Mouse (Mus musculus): ENCODE data around the gene Nfxl1. TPM values are rescaled to one million over a fixed set of nuclear protein-coding genes. Genes with fewer than 3 reads are reported as not detected.

Gene Nfxl1
- polyA plus RNA-seq, 1 experiment from 2014 or later = 22.5 TPM

- Histone ChIP-seq H3K27ac (ENCODE audit: low read depth) (no peak overlapping the region), H3K27me3 (replicated peaks; ENCODE audit: control insufficient read depth, insufficient read depth, low read length) (no peaks in the 10 kb centered on the region), H3K4me2 (ENCODE audit: low read length) (no peak overlapping the region), H3K36me3 (ENCODE audit: control insufficient read depth, insufficient read depth, low read length) (no peaks in the 10 kb centered on the region), H3K9ac (ENCODE audit: low read length) (no peak overlapping the region), H3K4me1 (replicated peaks; ENCODE audit: control insufficient read depth, insufficient read depth, low read length) (no peaks in the 10 kb centered on the region), H3K9me3 (ENCODE audit: control insufficient read depth, low read length) (no peaks in the 10 kb centered on the region), H3K4me3 (ENCODE audit: low read depth, low read length) (no peak overlapping the region)
- ATAC-seq (replicated peaks; ENCODE audit: low FRiP score, low TSS enrichment, low read depth) (no peak), DNase-seq (ENCODE audit: low spot score) (no peak)
- 42% methylated on average over 2 of the region's 2 CpGs for WGBS
Measured at GRCm38 (mm10) chr5:72491232-72491631, 68.3 kb downstream of the Nfxl1 start.

GRCm38 (mm10) chr5:72480456-72480855 lies 79.0 kb downstream of the Nfxl1 start:
- Histone ChIP-seq H3K4me1 (replicated peaks; ENCODE audit: control insufficient read depth, insufficient read depth, low read length) (no peaks in the 10 kb centered on the region), H3K4me2 (ENCODE audit: low read length) (no peak overlapping the region), H3K27ac (ENCODE audit: low read depth) (no peak overlapping the region), H3K27me3 (replicated peaks; ENCODE audit: control insufficient read depth, insufficient read depth, low read length) (no peaks in the 10 kb centered on the region), H3K9me3 (ENCODE audit: control insufficient read depth, low read length) (no peaks in the 10 kb centered on the region), H3K9ac (ENCODE audit: low read length) (no peak overlapping the region), H3K36me3 (ENCODE audit: control insufficient read depth, insufficient read depth, low read length) (no peaks in the 10 kb centered on the region), H3K4me3 (ENCODE audit: low read depth, low read length) (no peak overlapping the region)
- ATAC-seq (replicated peaks; ENCODE audit: low FRiP score, low TSS enrichment, low read depth) = no peak
- no peak for DNase-seq (ENCODE audit: low spot score)
- WGBS = 39% methylated on average over 7 of the region's 7 CpGs

- Histone ChIP-seq H3K9ac (ENCODE audit: low read length) (no peak overlapping the region), H3K4me1 (replicated peaks; ENCODE audit: control insufficient read depth, insufficient read depth, low read length) (no peaks in the 10 kb centered on the region), H3K27ac (ENCODE audit: low read depth) (no peak overlapping the region), H3K36me3 (ENCODE audit: control insufficient read depth, insufficient read depth, low read length) (no peaks in the 10 kb centered on the region), H3K9me3 (ENCODE audit: control insufficient read depth, low read length) (no peaks in the 10 kb centered on the region), H3K4me2 (ENCODE audit: low read length) (no peak overlapping the region), H3K27me3 (replicated peaks; ENCODE audit: control insufficient read depth, insufficient read depth, low read length) (no peaks in the 10 kb centered on the region), H3K4me3 (ENCODE audit: low read depth, low read length) (no peak overlapping the region)
- no peak for ATAC-seq (replicated peaks; ENCODE audit: low FRiP score, low TSS enrichment, low read depth)
- 27% methylated on average over 12 of the region's 12 CpGs for WGBS
- no peak for DNase-seq (ENCODE audit: low spot score)
Measured at GRCm38 (mm10) chr5:72472317-72473009, 87.0 kb downstream of the Nfxl1 start.

- no peak overlapping the region for H3K4me2 ChIP-seq (ENCODE audit: low read length)
- H3K36me3 ChIP-seq (ENCODE audit: control insufficient read depth, insufficient read depth, low read length) = no peaks in the 10 kb centered on the region
- no peak for ATAC-seq (replicated peaks; ENCODE audit: low FRiP score, low TSS enrichment, low read depth)
- no peak for DNase-seq (ENCODE audit: low spot score)
- H3K4me3 ChIP-seq (ENCODE audit: low read depth, low read length) = no peak overlapping the region
- H3K9me3 ChIP-seq (ENCODE audit: control insufficient read depth, low read length) = no peaks in the 10 kb centered on the region
- H3K4me1 ChIP-seq (replicated peaks; ENCODE audit: control insufficient read depth, insufficient read depth, low read length) = no peaks in the 10 kb centered on the region
- WGBS = 62% methylated on average over 7 of the region's 7 CpGs
- no peak overlapping the region for H3K27ac ChIP-seq (ENCODE audit: low read depth)
- no peak overlapping the region for H3K9ac ChIP-seq (ENCODE audit: low read length)
- no peaks in the 10 kb centered on the region for H3K27me3 ChIP-seq (replicated peaks; ENCODE audit: control insufficient read depth, insufficient read depth, low read length)
Measured at GRCm38 (mm10) chr5:72471746-72472145, 87.7 kb downstream of the Nfxl1 start.

- no peaks in the 10 kb centered on the region for H3K36me3 ChIP-seq (ENCODE audit: control insufficient read depth, insufficient read depth, low read length)
- 75% methylated on average over 3 of the region's 3 CpGs for WGBS
- H3K9me3 ChIP-seq (ENCODE audit: control insufficient read depth, low read length) = no peaks in the 10 kb centered on the region
- H3K27me3 ChIP-seq (replicated peaks; ENCODE audit: control insufficient read depth, insufficient read depth, low read length) = no peaks in the 10 kb centered on the region
- H3K27ac ChIP-seq (ENCODE audit: low read depth) = no peak overlapping the region
- no peak overlapping the region for H3K4me2 ChIP-seq (ENCODE audit: low read length)
- ATAC-seq (replicated peaks; ENCODE audit: low FRiP score, low TSS enrichment, low read depth) (no peak), DNase-seq (ENCODE audit: low spot score) (no peak)
- no peak overlapping the region for H3K4me3 ChIP-seq (ENCODE audit: low read depth, low read length)
- H3K4me1 ChIP-seq (replicated peaks; ENCODE audit: control insufficient read depth, insufficient read depth, low read length) = no peaks in the 10 kb centered on the region; the same call in 1 of the 2 replicates
- no peak overlapping the region for H3K9ac ChIP-seq (ENCODE audit: low read length)
Measured at GRCm38 (mm10) chr5:72464932-72465331, 94.6 kb downstream of the Nfxl1 start.

Other genes starting within 250 kb of the Nfxl1 start
- gene Corin, start 55.2 kb downstream of the Nfxl1 start, polyA plus RNA-seq (2014; fragmentation: Nextera tagmentation; extraction: Ambion mirVana) = 0.16 and 0.27 TPM in 2 replicates
- not detected in 2 replicates for gene Zar1, start 21.6 kb upstream of the Nfxl1 start, polyA plus RNA-seq (2014; fragmentation: Nextera tagmentation; extraction: Ambion mirVana)
- 0.57 and 0.65 TPM in 2 replicates for gene Gm5868, start 27.9 kb upstream of the Nfxl1 start, polyA plus RNA-seq (2014; fragmentation: Nextera tagmentation; extraction: Ambion mirVana)
- gene Cnga1, start 84.6 kb upstream of the Nfxl1 start, polyA plus RNA-seq (2014; fragmentation: Nextera tagmentation; extraction: Ambion mirVana) = not detected in 2 replicates
- gene Nipal1, start 88.1 kb upstream of the Nfxl1 start, polyA plus RNA-seq (2014; fragmentation: Nextera tagmentation; extraction: Ambion mirVana) = 13.2 and 15.2 TPM in 2 replicates
- 0.22 and 0.23 TPM in 2 replicates for gene Txk, start 193.1 kb upstream of the Nfxl1 start, polyA plus RNA-seq (2014; fragmentation: Nextera tagmentation; extraction: Ambion mirVana)